Mouse (Mus musculus) lung, postnatal 4 days (tissue): ENCODE measurements around the gene Slc39a2.

Source experiments
- DNase-seq, 2 experiments: peaks; one replicate each; pipeline ENCODE4 v3.0.0; 2021

The Slc39a2 gene

GRCm38 (mm10) chr14:51932092-51933020 lies 39.7 kb downstream of the Slc39a2 start:
- DNase-seq, result no peak

- no peak for DNase-seq
Measured at GRCm38 (mm10) chr14:51939005-51939404, 46.3 kb downstream of the Slc39a2 start.

GRCm38 (mm10) chr14:51940944-51941560 lies 48.4 kb downstream of the Slc39a2 start:
- peak; percentile 40 to 42 for DNase-seq

GRCm38 (mm10) chr14:51941577-51941976 lies 48.9 kb downstream of the Slc39a2 start:
- DNase-seq, result no peak

- DNase-seq, result no peak
Measured at GRCm38 (mm10) chr14:51942236-51942635, 49.5 kb downstream of the Slc39a2 start.

GRCm38 (mm10) chr14:51943336-51943735 lies 50.6 kb downstream of the Slc39a2 start:
- no peak for DNase-seq
